Mouse (Mus musculus) WW6 (cell line): Measurements from ENCODE around the gene A3galt2.

Experiments used
- DNase-seq: peaks from one replicate; pipeline ENCODE4 v3.0.0-alpha.2; 2013; ENCODE audit warnings: low read depth, low spot score

A3galt2 gene

DNA sequence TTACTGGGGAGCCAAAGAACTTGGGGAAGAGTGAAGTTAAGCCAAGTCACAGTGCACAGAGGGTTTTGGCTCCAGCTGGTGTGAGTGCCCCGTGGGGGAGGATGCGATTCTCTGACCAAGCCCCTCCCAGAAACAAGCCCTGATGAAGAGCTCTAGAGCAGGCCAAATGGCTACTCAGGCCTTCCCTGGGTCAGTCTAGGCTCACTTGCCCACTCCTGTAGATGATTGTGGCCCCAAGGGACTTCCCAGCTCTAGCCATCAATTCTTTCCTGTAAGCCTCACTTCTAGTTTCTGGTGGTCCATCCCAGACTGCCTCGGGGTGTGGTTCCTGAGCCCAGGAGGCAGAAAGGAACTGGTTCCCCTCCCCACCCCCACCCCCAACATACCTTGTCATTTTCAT lies at the start of gene A3galt2:
Gene A3galt2, plus strand, starts transcription at position 301 of the 400 bp plus-strand sequence.
- DNase-seq = no peak

GRCm38 (mm10) chr4:128706626-128707025 lies 48.5 kb upstream of the A3galt2 start:
- DNase-seq = no peak

DNA sequence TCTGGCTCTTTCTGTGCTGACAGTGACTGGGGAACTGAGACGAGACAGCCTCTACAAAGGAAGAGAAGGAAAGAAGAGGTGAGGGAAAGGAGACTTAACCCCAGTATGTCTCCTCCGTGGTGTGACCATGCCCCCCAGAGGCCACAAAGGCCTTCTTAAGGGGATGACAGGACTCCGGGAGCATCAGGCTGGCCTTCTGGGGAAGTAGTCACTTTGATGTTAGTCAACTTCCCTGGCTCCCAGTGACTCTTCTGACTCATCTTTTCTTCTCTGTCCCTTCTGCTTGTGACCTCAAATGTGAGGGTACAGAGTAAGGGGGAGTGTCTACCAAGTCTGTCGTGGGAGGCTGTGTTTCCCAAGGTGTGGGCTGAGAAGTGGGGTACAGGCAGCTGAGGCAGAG lies 47.8 kb upstream of the A3galt2 start:
- no peak for DNase-seq

DNA sequence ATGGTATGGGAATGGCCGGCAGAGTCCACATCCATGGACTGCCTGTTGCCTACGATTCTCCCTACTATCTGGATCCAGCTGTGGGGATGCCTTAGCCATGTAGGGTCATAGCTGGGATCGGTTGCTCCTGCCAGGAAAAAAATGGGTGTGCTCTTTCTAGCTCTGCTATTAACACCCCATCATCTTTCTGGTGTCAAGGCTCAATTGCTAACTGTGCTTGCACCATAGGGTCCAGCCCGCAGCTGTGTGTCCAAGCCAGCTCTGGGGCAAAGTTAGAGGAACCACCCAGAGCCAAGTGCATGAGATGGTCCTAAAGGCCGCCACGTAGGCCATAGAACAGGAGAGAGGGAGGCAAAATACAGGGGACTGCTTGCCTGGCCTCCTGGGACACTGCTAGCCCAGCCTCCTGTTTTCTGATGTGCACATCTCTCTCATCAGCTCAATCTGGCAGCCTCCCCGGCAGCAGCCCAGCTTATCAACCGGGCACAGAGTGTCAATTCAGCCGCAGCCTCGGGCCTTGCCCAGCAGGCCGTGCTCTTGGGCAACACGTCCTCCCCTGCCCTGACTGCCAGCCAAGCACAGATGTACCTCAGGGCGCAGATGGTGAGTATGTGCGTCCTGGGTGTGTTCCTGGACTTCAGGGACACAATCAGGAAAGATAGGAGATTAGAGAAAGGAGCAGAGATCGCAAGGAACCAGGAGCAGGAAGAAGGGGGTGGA lies 45.9 kb upstream of the A3galt2 start:
- DNase-seq = no peak

DNA sequence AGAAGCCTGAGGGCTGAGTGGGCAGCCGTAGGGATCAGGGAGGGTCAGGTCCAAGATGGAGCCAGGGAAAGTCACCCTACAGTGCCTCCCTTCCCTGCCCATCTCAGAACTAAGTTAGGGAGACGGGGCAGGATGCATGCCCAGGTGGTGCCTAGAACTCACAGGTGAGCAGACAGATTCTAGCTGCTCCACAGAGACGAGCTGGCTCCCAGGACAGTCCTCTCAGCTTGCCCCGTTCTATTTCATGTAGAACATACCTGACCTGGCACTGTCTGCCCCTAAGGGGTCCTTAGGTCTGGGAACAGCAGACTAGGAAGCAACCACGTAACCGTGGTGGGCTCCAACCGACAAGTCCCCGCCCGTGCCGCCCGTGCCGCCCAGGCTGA lies 45.4 kb upstream of the A3galt2 start:
- no peak for DNase-seq

DNA sequence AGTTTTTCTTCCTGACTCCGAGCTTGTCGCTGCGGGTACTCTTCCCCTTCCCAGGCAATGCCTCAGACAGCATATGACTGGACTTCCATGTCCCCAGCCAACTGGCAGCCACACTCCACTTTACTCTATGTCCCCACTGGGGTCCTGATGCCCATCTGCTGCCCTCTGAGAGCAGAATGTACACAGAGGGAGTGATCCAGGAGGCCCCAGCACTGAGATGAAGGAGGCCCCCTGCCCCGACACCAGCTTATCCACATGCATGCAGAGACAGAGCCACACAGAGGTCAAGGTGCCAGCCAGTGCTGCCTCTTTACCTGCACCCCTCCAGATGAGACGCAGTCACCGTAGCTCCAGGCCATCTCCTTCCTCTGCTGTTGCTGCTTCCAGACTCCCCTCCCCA lies 44.9 kb upstream of the A3galt2 start:
- DNase-seq = no peak

- DNase-seq = no peak
These were observed 44.4 kb upstream of the A3galt2 start for GRCm38 (mm10) chr4:128710800-128711199.

GRCm38 (mm10) chr4:128711455-128712135 lies 43.6 kb upstream of the A3galt2 start:
- peak; percentile 86 for DNase-seq

- no peak for DNase-seq
These were observed 43.0 kb upstream of the A3galt2 start for GRCm38 (mm10) chr4:128712136-128712655.

- no peak for DNase-seq
These were observed 42.2 kb upstream of the A3galt2 start for GRCm38 (mm10) chr4:128712941-128713340.

DNA sequence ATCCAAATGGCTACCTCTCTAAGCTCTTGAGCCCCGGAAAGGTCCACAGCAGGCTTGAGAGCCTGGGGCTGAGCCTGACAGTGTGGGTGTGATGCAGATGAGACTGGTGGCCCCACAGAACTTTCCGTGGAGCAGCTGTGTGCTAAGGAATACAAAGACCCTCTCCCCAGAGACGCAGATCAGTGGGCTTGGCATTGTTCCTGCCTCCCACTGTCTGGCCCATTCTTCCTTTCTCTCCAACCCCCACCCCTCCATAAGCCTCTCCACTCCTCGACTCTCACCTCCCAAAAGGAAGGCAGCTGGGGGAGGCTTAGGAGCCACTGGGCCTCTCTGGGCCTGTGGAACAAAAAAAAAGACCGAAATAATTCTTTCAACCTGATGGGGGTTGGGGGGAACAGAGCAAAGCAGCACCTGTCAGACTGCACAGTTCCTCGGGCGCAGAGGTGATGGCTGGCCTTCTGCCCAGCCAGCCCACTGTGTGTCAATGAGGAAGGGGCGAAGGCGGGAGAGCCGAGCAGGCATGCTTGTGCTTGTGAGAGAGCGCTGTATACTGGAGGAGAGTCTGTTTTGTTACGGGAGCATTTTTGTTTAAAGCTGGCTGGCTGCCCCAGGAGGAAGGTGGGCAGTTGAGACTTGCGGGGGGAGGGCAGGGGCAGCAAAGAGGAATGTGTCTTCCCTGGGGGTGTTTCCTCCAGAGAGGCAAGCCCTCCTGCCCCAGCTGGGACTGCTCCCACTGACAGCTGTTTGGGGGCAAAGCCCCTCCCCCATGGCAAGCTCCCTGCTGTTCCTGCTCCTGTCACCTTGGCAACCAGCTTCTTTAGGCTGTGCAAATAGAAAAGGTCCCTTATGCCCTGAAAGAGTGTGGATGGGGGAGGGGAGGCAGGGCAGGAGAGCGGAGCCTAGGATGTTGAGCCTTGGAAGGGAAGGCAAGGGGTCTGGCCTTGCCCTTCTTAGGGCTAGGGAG lies 39.6 kb upstream of the A3galt2 start:
- no peak for DNase-seq

GRCm38 (mm10) chr4:128716279-128716678 lies 38.9 kb upstream of the A3galt2 start:
- DNase-seq = no peak

- no peak for DNase-seq
These were observed 38.4 kb upstream of the A3galt2 start for GRCm38 (mm10) chr4:128716731-128717130.

DNA sequence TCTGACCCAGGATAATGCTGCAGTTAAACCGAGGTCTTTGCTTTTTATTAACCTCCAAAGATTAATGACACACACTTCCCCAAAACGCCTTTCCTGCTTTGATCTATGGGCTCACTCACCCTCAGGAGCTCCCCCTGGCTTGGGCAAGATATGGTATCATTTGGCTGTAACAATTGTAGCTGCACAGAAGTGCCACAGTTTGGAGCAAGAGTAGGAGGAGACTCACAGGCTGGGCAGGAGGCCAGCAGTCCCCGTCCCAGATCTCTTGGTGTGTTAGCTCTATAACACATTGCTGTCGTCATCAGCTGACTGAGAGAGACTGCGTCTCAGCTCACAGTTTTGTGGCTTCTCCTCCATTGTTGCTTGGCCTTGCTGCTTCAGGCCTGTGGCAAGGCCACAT lies 35.1 kb upstream of the A3galt2 start:
- DNase-seq = no peak

- no peak for DNase-seq
These were observed 34.0 kb upstream of the A3galt2 start for GRCm38 (mm10) chr4:128721061-128721648.

- DNase-seq = no peak
These were observed 33.4 kb upstream of the A3galt2 start for GRCm38 (mm10) chr4:128721761-128722160.

DNA sequence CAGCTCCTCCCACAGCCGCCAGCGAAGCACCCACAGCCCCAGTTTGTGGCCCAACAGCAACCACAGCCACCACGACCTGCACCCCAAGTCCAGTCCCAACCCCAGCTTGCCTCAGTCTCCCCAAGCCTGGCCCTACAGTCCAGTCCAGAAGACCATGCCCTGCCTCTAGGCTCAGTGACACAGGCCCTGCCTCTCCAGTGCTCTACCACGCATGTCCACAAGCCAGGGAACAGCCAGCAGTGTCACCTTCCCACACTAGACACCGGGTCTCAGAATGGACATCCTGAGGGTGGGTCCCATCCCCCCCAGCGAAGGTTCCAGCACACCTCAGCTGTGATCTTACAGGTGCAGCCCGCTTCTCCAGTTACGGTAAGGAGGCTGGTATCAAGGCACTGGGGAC lies 32.2 kb upstream of the A3galt2 start:
- DNase-seq = no peak

DNA sequence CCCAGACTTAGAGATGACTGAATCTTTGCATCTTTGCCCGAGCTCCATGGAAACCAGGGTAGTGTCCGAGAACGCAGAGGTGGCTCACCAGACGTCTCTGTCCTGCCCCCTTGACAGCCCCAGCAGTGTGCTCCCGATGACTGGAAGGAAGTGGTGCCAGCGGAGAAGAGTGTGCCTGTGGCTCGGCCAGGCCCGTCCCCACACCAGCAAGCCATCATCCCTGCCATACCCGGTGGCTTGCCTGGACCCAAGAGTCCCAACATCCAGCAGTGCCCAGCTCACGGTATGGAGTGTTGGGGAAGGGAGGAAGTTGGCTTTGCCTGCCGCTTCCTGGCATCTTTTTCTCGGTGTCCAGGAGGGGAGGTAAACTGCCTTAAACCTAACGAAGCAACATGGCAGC lies 31.7 kb upstream of the A3galt2 start:
- no peak for DNase-seq

DNA sequence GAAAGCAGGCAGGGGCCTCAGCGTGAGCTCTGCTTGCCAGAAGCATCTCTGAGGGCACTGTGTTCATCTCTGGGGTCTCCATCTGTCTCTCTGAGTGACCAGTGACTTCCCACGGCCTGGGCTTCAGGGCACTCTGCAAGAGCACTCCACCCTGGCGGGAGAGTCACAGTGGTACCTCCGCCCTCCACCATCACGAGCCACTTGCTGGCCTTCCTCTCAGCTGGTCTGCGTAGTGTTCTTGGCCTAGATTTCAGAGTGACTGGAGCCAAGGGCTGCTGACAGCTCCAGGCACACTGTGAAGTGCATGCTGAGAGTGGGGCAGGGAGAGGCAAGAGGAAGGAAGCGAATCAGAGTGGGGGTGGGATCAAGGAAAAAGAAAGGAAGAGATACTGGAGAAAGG lies 31.1 kb upstream of the A3galt2 start:
- no peak for DNase-seq

- DNase-seq = no peak
These were observed 28.0 kb upstream of the A3galt2 start for GRCm38 (mm10) chr4:128727019-128727720.
